In the genomic region with DNA sequence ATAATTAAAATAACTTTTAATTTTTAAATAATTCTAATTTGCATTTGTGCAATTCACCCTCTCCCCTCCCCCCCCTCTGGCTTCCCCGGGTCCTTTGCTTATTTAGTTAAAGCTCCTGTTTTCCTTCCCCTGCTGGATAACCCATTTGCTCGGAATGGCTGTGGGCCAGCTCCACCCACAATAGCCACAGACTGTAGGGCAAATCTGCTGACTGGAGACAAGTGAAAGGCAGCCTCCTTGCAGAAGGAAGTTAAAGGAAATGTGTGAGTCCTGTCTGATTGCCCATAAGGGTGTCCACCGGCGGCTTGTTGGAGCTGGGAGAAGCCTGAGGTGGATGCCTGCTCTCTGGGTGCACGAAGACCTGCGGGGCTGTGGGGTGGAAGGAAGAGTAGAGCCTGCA, we compare ENCODE assay signal across 9 mouse cellular contexts.
DNase-seq lines count a peak whose midpoint lies in the region; ATAC-seq and TF ChIP-seq lines count a peak whose summit lies in the region.
"Had no signal": no experiment of that assay in that cellular context is flagged by ENCODE, and none has a peak within 500 bp of the region (broad histone marks: within the 10 kb centered on the region; RNA-seq: fewer than 3 reads in every experiment).

No protein-coding gene starts in this region.

- no peak overlapping the region for H3K4me3 ChIP-seq in hindbrain, embryonic 10.5 days
- H3K4me3 ChIP-seq in hindbrain, embryonic 11.5 days (ENCODE audit: low read depth, low read length), result no peak overlapping the region
- H3K4me3 ChIP-seq in embryonic facial prominence, embryonic 15.5 days (replicated peaks), result no peak overlapping the region
- H3K4me3 ChIP-seq in liver, embryonic 14.5 days (ENCODE audit: insufficient read depth in 1 of 2, low read depth in 2 of 2, low read length in 2 of 2), result no peak overlapping the region

- DNase-seq in hindbrain, embryonic 10.5 days (ENCODE audit: low spot score), result peak; percentile 12
- no peak for DNase-seq in hindbrain, embryonic 11.5 days (ENCODE audit: low spot score)
- DNase-seq in heart, postnatal 25 days (ENCODE audit: low spot score), result peak; percentile 9
- peak; percentile 55 for DNase-seq in layer of hippocampus, adult 11-12 months (ENCODE audit: low spot score)
- DNase-seq in liver, embryonic 14.5 days (ENCODE audit: low read depth in 3 of 3, low spot score in 3 of 3), result peak in 1 of 3 experiments; percentile 20
- DNase-seq in right cerebral cortex, postnatal 4 days, result peak; percentile 26
- DNase-seq in testis, postnatal 10 days (ENCODE audit: low spot score), result no peak

- no peak for TF ChIP-seq EP300 in liver, embryonic 14.5 days (IDR thresholded peaks at IDR 0.05; ENCODE audit: low read depth)

- H3K4me2 ChIP-seq in hindbrain, embryonic 11.5 days (replicated peaks; ENCODE audit: low read depth, low read length), result no peak overlapping the region
- 0 out of 2 replicates have a peak overlapping the region, but pooled peaks have one; percentile 2 for H3K4me2 ChIP-seq in embryonic facial prominence, embryonic 15.5 days (replicated peaks)
- peak overlapping the region; percentile 28; the same call in 1 of the 2 replicates for H3K4me2 ChIP-seq in liver, embryonic 14.5 days (ENCODE audit: low read depth)

- peaks cover 23% of the 10 kb centered on the region for H3K4me1 ChIP-seq in hindbrain, embryonic 10.5 days (replicated peaks)
- peaks cover 5% of the 10 kb centered on the region; the same call in 1 of the 2 replicates for H3K4me1 ChIP-seq in hindbrain, embryonic 11.5 days (replicated peaks; ENCODE audit: control insufficient read depth, insufficient read depth, low read length)
- peaks cover 18% of the 10 kb centered on the region for H3K4me1 ChIP-seq in embryonic facial prominence, embryonic 15.5 days
- H3K4me1 ChIP-seq in liver, embryonic 14.5 days (replicated peaks; ENCODE audit: control insufficient read depth in 2 of 2, insufficient read depth in 2 of 2, low read length in 1 of 2), result peaks cover 0 to 16% of the 10 kb centered on the region in 2 experiments; a peak in 1 of 4 replicates

- no peaks in the 10 kb centered on the region for H3K36me3 ChIP-seq in hindbrain, embryonic 10.5 days
- H3K36me3 ChIP-seq in hindbrain, embryonic 11.5 days (ENCODE audit: control insufficient read depth, insufficient read depth, low read length), result no peaks in the 10 kb centered on the region
- no peaks in the 10 kb centered on the region for H3K36me3 ChIP-seq in embryonic facial prominence, embryonic 15.5 days
- no peaks in the 10 kb centered on the region for H3K36me3 ChIP-seq in liver, embryonic 14.5 days (replicated peaks; ENCODE audit: control insufficient read depth, insufficient read depth, low read depth)

- H3K9ac ChIP-seq in hindbrain, embryonic 11.5 days (ENCODE audit: low read depth, low read length), result no peak overlapping the region
- H3K9ac ChIP-seq in embryonic facial prominence, embryonic 15.5 days, result no peak overlapping the region
- H3K9ac ChIP-seq in liver, embryonic 14.5 days (replicated peaks), result no peak overlapping the region

- ATAC-seq in hindbrain, embryonic 11.5 days (ENCODE audit: low FRiP score), result no peak
- ATAC-seq in embryonic facial prominence, embryonic 15.5 days (ENCODE audit: insufficient number of reproducible peaks, low FRiP score, low TSS enrichment, low read depth), result peak; percentile 53; the same call in 1 of the 2 replicates
- ATAC-seq in liver, embryonic 14.5 days (ENCODE audit: insufficient read depth), result peak; percentile 55

- whole genome bisulfite sequencing in hindbrain, embryonic 10.5 days, result 48% methylated on average over 6 of the region's 6 CpGs
- WGBS in hindbrain, embryonic 11.5 days, result 40% methylated on average over 6 of the region's 6 CpGs
- WGBS in embryonic facial prominence, embryonic 15.5 days, result 40% methylated on average over 6 of the region's 6 CpGs
- 7% methylated on average over 6 of the region's 6 CpGs for WGBS in liver, embryonic 14.5 days (ENCODE audit: insufficient replicate concordance)

- peak overlapping the region; percentile 53; the same call in 1 of the 2 replicates for H3K27ac ChIP-seq in hindbrain, embryonic 10.5 days
- no peak overlapping the region for H3K27ac ChIP-seq in hindbrain, embryonic 11.5 days (ENCODE audit: low read depth, low read length)
- 0 out of 2 replicates have a peak overlapping the region, but pooled peaks have one; percentile 34 for H3K27ac ChIP-seq in embryonic facial prominence, embryonic 15.5 days (replicated peaks)
- no peak overlapping the region for H3K27ac ChIP-seq in liver, embryonic 14.5 days

- no peaks in the 10 kb centered on the region for H3K9me3 ChIP-seq in hindbrain, embryonic 10.5 days
- H3K9me3 ChIP-seq in hindbrain, embryonic 11.5 days (ENCODE audit: control insufficient read depth, low read length), result no peaks in the 10 kb centered on the region
- H3K9me3 ChIP-seq in embryonic facial prominence, embryonic 15.5 days (replicated peaks), result no peaks in the 10 kb centered on the region
- H3K9me3 ChIP-seq in liver, embryonic 14.5 days (ENCODE audit: control insufficient read depth, low read length), result no peaks in the 10 kb centered on the region

- no peak for TF ChIP-seq CTCF in liver, embryonic 14.5 days (IDR thresholded peaks at IDR 0.05; ENCODE audit: low read depth)

- peaks cover 4% of the 10 kb centered on the region; the same call in 1 of the 2 replicates for H3K27me3 ChIP-seq in hindbrain, embryonic 10.5 days (ENCODE audit: insufficient read depth, poor library complexity, severe bottlenecking)
- no peaks in the 10 kb centered on the region for H3K27me3 ChIP-seq in hindbrain, embryonic 11.5 days (ENCODE audit: control insufficient read depth, insufficient read depth, low read length)
- H3K27me3 ChIP-seq in embryonic facial prominence, embryonic 15.5 days, result no peaks in the 10 kb centered on the region
- H3K27me3 ChIP-seq in liver, embryonic 14.5 days (ENCODE audit: control insufficient read depth, insufficient read depth, low read length), result no peaks in the 10 kb centered on the region
- H3K27me3 ChIP-seq: CH12.LX had no signal

- intact Hi-C loops in heart, postnatal 25 days (cut with DNase I), result no loop called here

Comparison
In these comparisons a context has a peak if more than half of its experiments do, and no peak if none do; other contexts are left out.
1. DNase-seq: peak in hindbrain, embryonic 10.5 days (single experiment), heart, postnatal 25 days (single experiment), layer of hippocampus, adult 11-12 months (single experiment) and right cerebral cortex, postnatal 4 days (single experiment); none in hindbrain, embryonic 11.5 days (single experiment) and testis, postnatal 10 days (single experiment).
2. H3K27ac ChIP-seq: peak in hindbrain, embryonic 10.5 days (single experiment) and embryonic facial prominence, embryonic 15.5 days (single experiment); none in hindbrain, embryonic 11.5 days (single experiment) and liver, embryonic 14.5 days (single experiment).